Mouse (Mus musculus): ENCODE data around the gene Btbd3. TPM values are rescaled to one million over a fixed set of nuclear protein-coding genes. Genes with fewer than 3 reads are reported as not detected.

The Btbd3 gene
- not detected for polyA plus RNA-seq (2017; shearing (Covaris generic))

DNA sequence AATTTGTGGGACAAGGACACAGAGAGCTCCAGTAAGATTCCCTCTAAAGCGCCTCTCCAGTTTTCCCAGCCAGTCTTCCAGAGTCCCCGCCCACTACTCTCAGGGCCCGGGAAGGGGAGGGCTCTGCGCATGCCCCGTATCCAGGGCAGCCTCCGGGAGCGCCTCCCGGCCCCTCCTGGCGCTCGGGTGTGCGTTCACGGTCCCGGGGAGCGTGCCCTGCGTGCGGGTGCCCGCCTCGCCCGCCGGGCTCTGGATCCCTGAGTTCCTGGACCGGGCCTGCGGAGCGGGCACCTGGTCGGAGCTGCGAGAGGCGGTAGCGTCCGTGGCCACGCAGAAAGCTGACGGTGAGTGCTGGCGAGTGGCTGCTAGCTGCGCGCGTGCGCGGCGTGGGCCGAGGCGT is at the start of gene Btbd3:
Btbd3 (plus strand) TSS at position 155 of the 400 bp plus-strand sequence.

